Mouse (Mus musculus) olfactory bulb, adult 2 months (tissue): ENCODE data around the gene Celf2. TPM values are rescaled to one million over a fixed set of nuclear protein-coding genes. Genes with fewer than 3 reads are reported as not detected.
A peak's percentile ranks its signal among the peaks of the same experiment; 100 is the strongest.

Experiments used
- H3K27ac ChIP-seq: fragments of 200-500 bp; 2 replicates; pipeline ENCODE4 v1.5.1; 2012; ENCODE audit warnings: low read depth, low read length; ENCODE audit not compliant: insufficient read depth
- H3K4me1 ChIP-seq: fragments of 200-500 bp; 2 replicates; pipeline ENCODE4 v1.6.1; 2012; ENCODE audit warnings: low read length; ENCODE audit not compliant: control insufficient read depth, insufficient read depth
- H3K4me3 ChIP-seq: fragments of 200-500 bp; 2 replicates; pipeline ENCODE4 v1.5.1; 2012; ENCODE audit warnings: mild to moderate bottlenecking, low read depth, low read length, moderate library complexity; ENCODE audit not compliant: insufficient read depth
- CTCF ChIP-seq: fragments of 200-500 bp; IDR thresholded peaks from 2 replicates; pipeline ENCODE4 v1.5.1; 2012; ENCODE audit warnings: low read depth, mild to moderate bottlenecking, low read length, moderate library complexity; ENCODE audit not compliant: insufficient read depth
- POLR2A ChIP-seq: fragments of 200-500 bp; IDR thresholded peaks from 2 replicates; pipeline ENCODE4 v1.6.1; 2012; ENCODE audit warnings: mild to moderate bottlenecking, low read depth, low read length, moderate library complexity; ENCODE audit not compliant: insufficient read depth
- WGBS: fragments of 180-500 bp; shearing (Covaris S2); methylation state at CpG from one replicate; pipeline ENCODE4 v1.1.7; 2018; 5-methylcytosine and 5-hydroxymethylcytosine counted together
- polyA plus RNA-seq: library from polyadenylated mRNA; stranded (reverse); fragments of >200 nt; gene quantifications from 2 replicates; pipeline ENCODE4 v1.2.4, GENCODE M21; 2012; ENCODE audit warnings: low replicate concordance; ENCODE audit not compliant: missing spikeins, insufficient read depth, insufficient read length

Celf2 gene
- polyA plus RNA-seq, 1 experiment: 447 TPM

GRCm38 (mm10) chr2:7079390-7079789 lies 430.0 kb downstream of the Celf2 start:
- Histone ChIP-seq H3K4me1 (peaks cover 18% of the 10 kb centered on the region), H3K4me3 (no peak overlapping the region), H3K27ac (no peak overlapping the region)
- WGBS: 89% methylated on average over 2 of the region's 2 CpGs
- no peak for TF ChIP-seq CTCF
- no peak for TF ChIP-seq POLR2A

GRCm38 (mm10) chr2:7073730-7074129 lies 435.6 kb downstream of the Celf2 start:
- TF ChIP-seq POLR2A (no peak), CTCF (no peak)
- 42% methylated on average over 3 of the region's 3 CpGs for WGBS
- Histone ChIP-seq H3K4me3 (no peak overlapping the region), H3K27ac (no peak overlapping the region), H3K4me1 (no peaks in the 10 kb centered on the region)

DNA sequence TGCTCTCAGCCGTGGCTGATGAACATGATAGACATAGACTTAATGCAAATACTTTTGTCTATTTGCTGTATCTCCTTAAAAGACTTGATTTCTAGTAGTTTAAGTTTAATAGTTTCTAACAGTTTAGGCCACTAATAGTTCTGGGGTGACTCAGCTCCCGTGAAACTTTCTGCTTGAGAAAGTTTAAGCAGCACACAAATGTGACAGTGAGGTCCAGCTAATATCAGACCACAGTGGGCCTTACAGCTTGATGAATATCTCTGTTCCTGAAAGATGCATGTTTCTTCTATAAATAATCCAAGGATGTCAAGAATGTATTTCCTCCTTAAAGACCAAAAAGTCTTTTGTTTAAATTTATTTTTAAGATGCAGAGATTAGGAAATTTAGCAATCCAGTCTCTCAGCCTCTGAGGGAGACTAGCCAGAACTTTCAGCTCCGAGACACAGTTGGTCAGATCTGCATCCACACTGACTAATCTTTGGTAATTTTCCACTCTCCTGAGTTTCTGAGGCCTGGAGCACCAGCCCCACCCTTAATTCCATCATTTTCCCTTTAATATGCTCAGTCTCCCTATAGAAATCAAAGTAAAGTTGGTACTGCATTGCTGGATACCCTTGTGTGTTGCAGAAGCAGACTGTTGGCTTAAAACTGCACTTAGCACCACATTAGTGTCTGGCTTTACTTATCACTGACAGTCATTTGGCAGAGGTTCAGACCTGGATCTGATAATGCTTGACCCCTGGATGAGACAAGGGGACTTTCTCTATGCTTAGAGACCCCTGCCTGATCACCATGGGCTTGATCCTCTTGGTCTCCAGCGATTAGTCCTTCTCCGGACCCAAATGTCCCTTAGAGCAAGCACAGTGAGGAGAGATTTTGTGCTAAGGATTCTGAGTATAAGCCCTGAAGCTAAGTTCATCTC lies 436.8 kb downstream of the Celf2 start:
- H3K4me3 ChIP-seq: no peak overlapping the region
- TF ChIP-seq POLR2A (no peak), CTCF (no peak)
- H3K4me1 ChIP-seq: no peaks in the 10 kb centered on the region
- H3K27ac ChIP-seq: no peak overlapping the region
- 76% methylated on average over 5 of the region's 5 CpGs for WGBS

GRCm38 (mm10) chr2:7069458-7069857 lies 439.9 kb downstream of the Celf2 start:
- no peak overlapping the region for H3K27ac ChIP-seq
- no peak for TF ChIP-seq CTCF
- no peak for TF ChIP-seq POLR2A
- WGBS: 66% methylated on average over 3 of the region's 3 CpGs

DNA sequence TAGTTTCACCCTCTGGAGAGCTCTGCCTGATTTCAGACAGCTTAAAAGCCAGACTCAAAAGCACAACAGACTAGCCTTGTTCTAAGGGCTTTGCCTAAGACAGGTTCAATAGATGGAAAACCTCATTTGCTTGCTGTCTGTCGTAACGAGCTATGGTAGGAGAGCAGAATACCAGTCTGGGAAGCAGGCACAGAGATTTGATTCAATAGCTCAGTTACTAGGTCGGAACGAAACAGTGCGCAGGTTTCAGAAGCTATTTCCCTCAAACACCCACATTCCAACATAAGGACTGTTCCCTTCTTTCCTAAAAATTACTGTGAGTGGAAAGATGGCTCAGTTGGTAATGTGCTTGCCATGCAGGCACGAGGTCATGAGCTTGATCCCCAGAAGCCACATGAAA lies 441.1 kb downstream of the Celf2 start:
- Histone ChIP-seq H3K27ac (peak overlapping the region; percentile 51), H3K4me1 (peaks cover 7% of the 10 kb centered on the region; the same call in 1 of the 2 replicates), H3K4me3 (no peak overlapping the region)
- 45% methylated on average over 6 of the region's 6 CpGs for WGBS
- TF ChIP-seq CTCF: no peak
- TF ChIP-seq POLR2A: no peak

More at GRCm38 (mm10) chr2:7069458-7069857, 439.9 kb downstream of the Celf2 start:
- H3K4me1 ChIP-seq: no peaks in the 10 kb centered on the region
- no peak overlapping the region for H3K4me3 ChIP-seq

DNA sequence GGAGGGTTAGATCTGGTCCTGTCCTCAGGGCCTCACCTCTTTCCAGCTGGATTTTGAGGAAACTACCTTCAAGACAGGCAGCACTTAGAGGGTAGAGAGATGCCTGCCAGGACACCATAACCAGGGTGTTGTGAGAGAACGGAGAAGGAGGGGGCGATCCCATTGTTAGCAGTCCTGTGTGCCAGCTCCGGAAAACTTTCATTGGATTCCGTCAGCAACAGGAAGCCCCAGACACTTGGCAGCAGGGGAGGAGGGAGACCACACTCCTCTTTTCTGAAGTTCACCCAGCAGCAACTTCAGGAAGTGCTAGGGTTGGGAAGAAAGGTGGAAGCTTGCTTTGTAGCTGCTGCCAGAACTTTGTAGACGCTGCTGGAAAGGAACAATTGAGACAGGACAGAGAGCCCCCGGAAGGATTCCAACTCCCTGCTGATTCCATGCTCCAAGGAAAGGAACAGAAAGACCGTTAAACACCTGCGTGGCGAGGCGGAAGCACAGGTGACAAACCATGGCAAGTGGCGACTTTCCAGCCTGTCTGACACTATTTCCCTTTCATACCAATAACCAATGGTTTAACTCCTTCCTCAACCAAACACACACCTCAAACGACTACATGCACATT lies 445.7 kb downstream of the Celf2 start:
- 31% methylated on average over 12 of the region's 12 CpGs for whole genome bisulfite sequencing
- no peak overlapping the region for H3K27ac ChIP-seq
- H3K4me3 ChIP-seq: no peak overlapping the region
- TF ChIP-seq POLR2A (no peak), CTCF (no peak)
- peaks cover 7% of the 10 kb centered on the region; the same call in 1 of the 2 replicates for H3K4me1 ChIP-seq

- TF ChIP-seq POLR2A (no peak), CTCF (no peak)
- no peak overlapping the region for H3K27ac ChIP-seq
- WGBS: 65% methylated on average over 7 of the region's 7 CpGs
- peaks cover 7% of the 10 kb centered on the region; the same call in 1 of the 2 replicates for H3K4me1 ChIP-seq
- no peak overlapping the region for H3K4me3 ChIP-seq
These were observed 448.8 kb downstream of the Celf2 start for GRCm38 (mm10) chr2:7060490-7061105.

- no peak overlapping the region for H3K4me3 ChIP-seq
- WGBS: 53% methylated on average over 4 of the region's 4 CpGs
- TF ChIP-seq POLR2A (no peak), CTCF (no peak)
- H3K4me1 ChIP-seq: no peaks in the 10 kb centered on the region
- H3K27ac ChIP-seq: no peak overlapping the region
These were observed 453.0 kb downstream of the Celf2 start for GRCm38 (mm10) chr2:7056401-7056800.

DNA sequence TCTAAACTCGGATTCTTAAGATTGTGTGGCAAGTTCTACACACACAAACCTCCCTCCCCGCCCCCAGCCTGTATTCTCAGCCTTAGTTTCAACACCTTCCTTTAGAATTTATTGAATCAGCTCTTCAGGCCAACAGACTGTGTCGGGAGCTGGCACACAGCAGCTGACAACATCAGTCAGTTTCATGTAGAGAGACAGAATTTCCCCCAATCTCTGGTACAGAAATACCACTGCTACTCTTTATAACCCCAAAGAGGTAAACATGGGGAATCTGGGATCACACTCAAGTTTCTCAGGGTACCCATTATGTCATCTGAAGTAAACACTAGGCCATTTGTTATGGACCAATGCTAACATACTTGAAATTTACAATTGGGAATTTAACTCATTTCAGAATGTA lies 453.4 kb downstream of the Celf2 start:
- Histone ChIP-seq H3K4me1 (no peaks in the 10 kb centered on the region), H3K4me3 (no peak overlapping the region), H3K27ac (no peak overlapping the region)
- TF ChIP-seq CTCF: no peak
- no peak for TF ChIP-seq POLR2A
- WGBS: 34% methylated on average over 3 of the region's 3 CpGs
